Mouse (Mus musculus) midbrain, embryonic 16.5 days (tissue): ENCODE measurements around the gene Rplp2. TPM values are rescaled to one million over a fixed set of nuclear protein-coding genes. Genes with fewer than 3 reads are reported as not detected.

Experiments
- ATAC-seq: fragments of 200-750 bp; cut with Nextera tagmentation; 2 replicates; pipeline ENCODE4 v1.8.0; 2017; ENCODE audit warnings: moderate TSS enrichment
- H3K27ac ChIP-seq: fragments of 300-500 bp; sonication (generic); 2 replicates; pipeline ENCODE4 v1.5.1; 2014; ENCODE audit warnings: mild to moderate bottlenecking, low read length, mixed read lengths
- H3K27me3 ChIP-seq: fragments of 300-500 bp; sonication (generic); 2 replicates; pipeline ENCODE4 v1.6.1; 2014; ENCODE audit warnings: low read depth, low read length, mixed read lengths; ENCODE audit not compliant: control insufficient read depth, insufficient read depth
- H3K36me3 ChIP-seq: fragments of 300-500 bp; sonication (generic); 2 replicates; pipeline ENCODE4 v1.6.1; 2014; ENCODE audit warnings: mild to moderate bottlenecking, low read length, moderate library complexity, mixed read lengths; ENCODE audit not compliant: control insufficient read depth, insufficient read depth
- H3K4me1 ChIP-seq: fragments of 300-500 bp; sonication (generic); 2 replicates; pipeline ENCODE4 v1.6.1; 2014; ENCODE audit warnings: mild to moderate bottlenecking, low read length, mixed read lengths; ENCODE audit not compliant: control insufficient read depth, insufficient read depth
- H3K4me2 ChIP-seq: fragments of 300-500 bp; sonication (generic); 2 replicates; pipeline ENCODE4 v1.6.1; 2014; ENCODE audit warnings: mild to moderate bottlenecking, low read length, mixed read lengths
- H3K4me3 ChIP-seq: fragments of 300-500 bp; sonication (generic); 2 replicates; pipeline ENCODE4 v1.5.1; 2014; ENCODE audit warnings: low read depth, mild to moderate bottlenecking, low read length, moderate library complexity, mixed read lengths
- H3K9ac ChIP-seq: fragments of 300-500 bp; sonication (generic); 2 replicates; pipeline ENCODE4 v1.6.1; 2014; ENCODE audit warnings: low read depth, low read length, mixed read lengths
- H3K9me3 ChIP-seq: fragments of 300-500 bp; sonication (generic); replicated peaks from 2 replicates; pipeline ENCODE4 v1.6.1; 2014; ENCODE audit warnings: mild to moderate bottlenecking, low read length, mixed read lengths; ENCODE audit not compliant: control insufficient read depth, poor library complexity, severe bottlenecking
- WGBS: fragments of 180-500 bp; shearing (Covaris S2); extraction: QIAGEN DNeasy Blood & Tissue Kit; methylation state at CpG from one replicate; pipeline ENCODE4 v1.1.7; 2014; 5-methylcytosine and 5-hydroxymethylcytosine counted together
- polyA plus RNA-seq: library from polyadenylated mRNA; unstranded; fragments of >200 nt; fragmentation: Nextera tagmentation; extraction: Ambion mirVana; gene quantifications from 2 replicates; pipeline ENCODE4 v1.2.1, GENCODE M21; 2015

Gene Rplp2
- polyA plus RNA-seq, 1 experiment from 2014 or later, result 607 TPM

DNA sequence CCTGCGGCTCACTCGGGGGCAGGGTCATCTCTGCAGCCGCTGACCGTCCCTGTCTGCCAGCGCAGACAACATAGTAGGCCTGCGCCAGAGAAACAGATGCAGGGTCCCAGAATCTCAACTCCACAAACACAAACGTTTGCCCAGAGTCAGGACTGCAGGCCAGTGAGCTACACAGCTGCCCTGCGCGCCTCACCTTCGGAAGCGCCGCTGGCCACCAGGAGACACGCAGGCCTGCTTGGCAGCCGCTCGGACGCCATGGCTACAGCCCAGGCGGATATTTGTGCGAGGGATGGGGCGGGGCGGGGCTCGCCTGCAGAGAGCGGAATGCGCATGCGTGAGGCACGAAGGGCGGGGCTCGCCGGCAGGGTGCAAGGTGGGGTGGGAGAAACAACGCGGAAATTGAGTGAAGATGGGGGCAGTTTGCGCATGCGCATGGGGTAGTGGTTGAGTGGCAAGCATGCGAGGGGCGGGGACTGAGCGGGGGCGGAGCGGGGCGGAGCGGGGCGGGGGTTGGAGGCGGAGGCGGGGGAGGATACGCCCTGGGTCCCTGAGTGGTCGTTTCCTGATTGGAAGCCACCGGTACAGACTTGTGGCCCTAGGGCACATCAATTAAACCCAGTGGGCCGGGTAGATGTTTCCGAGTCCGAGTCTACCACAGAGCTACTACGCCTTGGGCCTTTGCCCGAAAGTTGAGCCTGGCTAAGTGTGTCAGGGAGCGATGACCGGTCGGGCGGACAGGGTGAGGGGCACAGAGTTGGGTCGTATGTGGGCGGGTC is 33.2 kb upstream of the Rplp2 start, which contains the start of gene Gatd1:
Gene Gatd1, minus strand, starts transcription at position 328 of the 776 bp plus-strand sequence.
- no peaks in the 10 kb centered on the region for H3K36me3 ChIP-seq
- WGBS, result under 1% methylated on average over 47 of the region's 56 CpGs
- H3K4me2 ChIP-seq, result peak within 1 kb of the TSS; percentile 76
- peak within 1 kb of the TSS; percentile 69 for H3K4me3 ChIP-seq
- no peaks in the 10 kb centered on the region for H3K9me3 ChIP-seq
- peak within 1 kb of the TSS; percentile 90 for H3K27ac ChIP-seq
- H3K9ac ChIP-seq, result peak within 1 kb of the TSS; percentile 90
- ATAC-seq, result peak; percentile 88
- peaks cover 8% of the 10 kb centered on the region for H3K4me1 ChIP-seq
- H3K27me3 ChIP-seq, result no peaks in the 10 kb centered on the region

DNA sequence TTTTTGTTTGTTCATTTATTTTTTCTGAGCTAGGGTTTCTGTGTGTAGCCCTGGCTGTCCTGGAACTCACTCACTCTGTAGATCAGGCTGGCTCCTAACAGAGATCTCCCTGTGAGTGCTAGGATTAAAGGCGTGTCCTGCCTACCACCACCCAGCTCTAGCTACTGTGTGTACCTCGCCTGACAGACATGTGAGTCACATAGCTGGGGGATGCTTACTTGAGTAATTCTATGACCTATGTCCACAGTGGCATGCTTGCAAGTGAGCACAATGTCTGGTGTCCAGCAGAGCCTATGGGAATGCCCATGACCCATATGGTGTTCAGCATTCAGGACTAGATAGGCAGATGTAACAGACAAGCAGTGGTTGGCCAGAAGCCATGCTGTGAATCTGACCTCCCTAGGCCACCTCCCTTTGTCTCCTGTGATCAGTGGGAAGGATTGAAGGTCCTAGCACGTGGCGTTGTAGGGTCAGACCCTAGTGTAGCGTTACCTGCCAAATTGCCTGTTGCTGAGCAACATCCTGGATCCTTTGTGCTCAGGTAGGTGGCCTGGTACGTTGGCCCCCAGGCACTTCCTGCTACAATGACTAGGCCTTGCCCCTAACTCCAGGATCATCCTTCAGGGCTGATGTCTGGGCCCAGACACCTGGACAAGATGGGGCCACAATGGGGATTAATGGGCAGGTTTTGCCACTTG is 30.9 kb upstream of the Rplp2 start:
- no peak for ATAC-seq
- Histone ChIP-seq H3K9me3 (no peaks in the 10 kb centered on the region), H3K9ac (no peak overlapping the region), H3K27me3 (no peaks in the 10 kb centered on the region), H3K27ac (no peak overlapping the region), H3K36me3 (no peaks in the 10 kb centered on the region), H3K4me3 (no peak overlapping the region), H3K4me2 (no peak overlapping the region), H3K4me1 (peaks cover 8% of the 10 kb centered on the region)
- 78% methylated on average over 6 of the region's 6 CpGs for WGBS

DNA sequence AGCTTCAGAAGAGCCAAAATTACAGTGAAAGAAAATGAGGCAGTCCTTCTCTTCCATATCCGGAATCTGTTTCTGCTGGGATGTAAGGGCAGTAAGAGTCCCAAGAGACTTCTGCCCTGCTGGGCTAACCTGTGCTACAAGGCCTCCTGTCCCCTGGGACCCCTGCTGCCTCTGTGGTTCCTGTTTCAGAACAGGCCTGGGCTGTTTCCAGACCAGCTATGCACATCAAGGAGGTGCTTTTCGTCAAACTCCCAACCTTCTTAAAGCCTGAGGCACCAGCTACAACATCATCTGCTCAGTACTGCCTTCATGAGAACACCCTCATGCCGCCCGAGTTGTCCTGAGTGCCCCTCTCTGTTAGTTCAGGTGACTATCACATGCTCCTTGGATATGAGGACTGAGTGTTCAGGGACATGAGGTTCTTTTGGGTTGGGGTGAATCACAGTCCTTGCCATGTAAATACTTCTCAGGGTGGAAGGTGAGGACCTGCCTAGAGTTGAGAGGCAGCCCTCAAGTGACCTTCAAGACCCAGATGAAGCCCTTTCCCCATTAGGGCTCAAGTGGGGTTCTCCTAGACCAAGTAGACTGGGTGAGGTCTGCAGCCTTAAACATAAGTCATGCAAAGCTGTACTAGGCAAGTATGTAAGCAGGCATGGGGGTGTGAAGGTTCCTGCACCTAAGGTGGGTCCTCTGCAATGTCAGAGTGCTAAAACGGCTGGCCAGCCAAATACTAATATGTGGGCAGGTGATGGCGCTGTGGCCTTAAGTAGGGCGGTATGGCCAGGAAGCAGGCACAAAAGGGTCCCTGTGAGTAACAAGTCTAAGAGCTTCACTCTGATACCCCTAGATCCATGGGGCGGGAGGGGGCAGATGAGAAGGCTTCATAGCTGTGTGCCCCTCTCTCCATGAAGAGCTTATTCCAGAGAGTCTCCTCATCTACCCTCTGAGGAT is 29.2 kb upstream of the Rplp2 start:
- WGBS, result 70% methylated on average over 8 of the region's 8 CpGs
- Histone ChIP-seq H3K9ac (no peak overlapping the region), H3K4me2 (no peak overlapping the region), H3K36me3 (no peaks in the 10 kb centered on the region), H3K9me3 (no peaks in the 10 kb centered on the region), H3K27me3 (no peaks in the 10 kb centered on the region; the same call in 1 of the 2 replicates), H3K4me3 (no peak overlapping the region), H3K27ac (no peak overlapping the region), H3K4me1 (peaks cover 5% of the 10 kb centered on the region)
- no peak for ATAC-seq

DNA sequence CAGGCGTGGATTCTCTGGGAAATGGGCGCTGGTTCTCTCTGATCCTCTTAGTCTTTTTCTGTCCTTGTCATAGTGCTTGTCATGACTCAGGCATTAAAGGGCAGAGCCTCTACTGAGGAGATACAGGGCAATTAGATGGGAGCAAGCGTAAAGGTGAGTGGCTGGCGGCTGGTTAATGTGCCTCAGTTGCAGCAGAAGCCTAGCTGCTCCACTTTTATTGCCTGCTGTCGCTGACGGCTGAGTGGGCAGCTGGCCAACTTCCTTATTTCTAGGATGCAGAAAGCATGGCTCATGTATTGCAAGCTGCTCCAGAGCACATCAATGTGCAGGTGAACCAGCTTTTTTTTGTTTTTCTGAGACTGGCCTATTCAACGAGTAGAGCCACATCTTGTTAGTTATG is 28.2 kb upstream of the Rplp2 start:
- Histone ChIP-seq H3K27ac (no peak overlapping the region), H3K4me3 (no peak overlapping the region), H3K4me1 (peaks cover 2% of the 10 kb centered on the region; the same call in 1 of the 2 replicates), H3K36me3 (no peaks in the 10 kb centered on the region), H3K4me2 (no peak overlapping the region), H3K27me3 (no peaks in the 10 kb centered on the region; the same call in 1 of the 2 replicates), H3K9me3 (no peaks in the 10 kb centered on the region), H3K9ac (no peak overlapping the region)
- ATAC-seq, result no peak
- 80% methylated on average over 7 of the region's 7 CpGs for WGBS

DNA sequence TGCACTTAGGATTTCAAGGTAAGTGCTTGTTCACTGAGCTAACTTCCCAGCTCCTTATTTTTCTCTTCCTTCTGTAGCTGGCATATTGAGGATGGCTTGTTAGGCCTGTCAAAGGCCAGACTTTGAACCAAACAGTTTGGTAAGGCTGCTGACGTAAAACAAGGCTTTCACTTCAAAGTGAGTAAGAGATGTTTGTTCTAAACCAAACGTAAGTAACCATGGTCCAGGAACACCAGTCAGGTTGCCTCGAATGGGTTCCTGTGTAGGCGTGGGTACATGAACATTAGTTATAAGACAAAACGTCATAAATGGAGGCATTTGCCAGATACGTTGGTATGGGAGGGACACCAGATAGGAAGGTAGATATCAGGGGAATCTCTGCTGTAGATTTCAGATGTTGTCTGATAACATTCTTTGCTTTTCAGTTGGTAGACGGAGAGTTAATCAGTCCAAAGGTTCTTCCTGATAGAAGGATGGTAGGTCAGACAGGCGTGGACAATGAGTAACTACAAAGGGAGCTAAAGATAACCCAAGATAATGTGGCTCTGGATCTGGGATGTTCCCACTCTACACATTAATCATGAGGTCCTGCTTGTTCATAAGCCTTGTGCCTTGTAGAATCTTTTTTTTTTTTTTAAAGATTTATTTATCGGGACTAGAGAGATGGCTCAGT is 27.0 kb upstream of the Rplp2 start:
- Histone ChIP-seq H3K27ac (no peak overlapping the region), H3K4me2 (no peak overlapping the region), H3K36me3 (no peaks in the 10 kb centered on the region), H3K4me1 (no peaks in the 10 kb centered on the region), H3K27me3 (no peaks in the 10 kb centered on the region; the same call in 1 of the 2 replicates), H3K4me3 (no peak overlapping the region), H3K9ac (no peak overlapping the region), H3K9me3 (no peaks in the 10 kb centered on the region)
- 85% methylated on average over 9 of the region's 9 CpGs for WGBS
- no peak for ATAC-seq

DNA sequence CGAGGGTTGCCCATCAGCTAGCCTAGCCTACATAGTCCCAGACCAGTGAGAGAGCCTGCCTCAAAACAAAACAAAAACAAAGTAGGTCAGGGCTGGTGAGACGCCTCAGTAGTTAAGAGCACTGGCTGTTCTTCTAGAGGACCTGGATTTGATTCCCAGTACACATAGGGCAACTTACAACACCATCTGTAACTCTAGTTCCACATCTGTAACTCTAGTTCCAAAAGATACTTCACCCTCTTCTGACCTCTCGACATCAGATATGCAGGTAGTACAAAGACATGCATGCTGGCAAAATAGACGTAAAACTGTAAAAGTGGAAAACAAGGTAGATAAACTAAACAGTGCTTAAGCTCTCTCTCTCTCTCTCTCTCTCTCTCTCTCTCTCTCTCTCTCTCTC is 23.4 kb upstream of the Rplp2 start:
- Histone ChIP-seq H3K4me3 (no peak overlapping the region), H3K4me2 (no peak overlapping the region), H3K36me3 (peaks cover 14% of the 10 kb centered on the region), H3K27me3 (no peaks in the 10 kb centered on the region; the same call in 1 of the 2 replicates), H3K4me1 (peaks cover 8% of the 10 kb centered on the region), H3K9ac (no peak overlapping the region), H3K27ac (no peak overlapping the region), H3K9me3 (no peaks in the 10 kb centered on the region)
- no peak for ATAC-seq
- WGBS, result 70% methylated on average over 4 of the region's 4 CpGs

DNA sequence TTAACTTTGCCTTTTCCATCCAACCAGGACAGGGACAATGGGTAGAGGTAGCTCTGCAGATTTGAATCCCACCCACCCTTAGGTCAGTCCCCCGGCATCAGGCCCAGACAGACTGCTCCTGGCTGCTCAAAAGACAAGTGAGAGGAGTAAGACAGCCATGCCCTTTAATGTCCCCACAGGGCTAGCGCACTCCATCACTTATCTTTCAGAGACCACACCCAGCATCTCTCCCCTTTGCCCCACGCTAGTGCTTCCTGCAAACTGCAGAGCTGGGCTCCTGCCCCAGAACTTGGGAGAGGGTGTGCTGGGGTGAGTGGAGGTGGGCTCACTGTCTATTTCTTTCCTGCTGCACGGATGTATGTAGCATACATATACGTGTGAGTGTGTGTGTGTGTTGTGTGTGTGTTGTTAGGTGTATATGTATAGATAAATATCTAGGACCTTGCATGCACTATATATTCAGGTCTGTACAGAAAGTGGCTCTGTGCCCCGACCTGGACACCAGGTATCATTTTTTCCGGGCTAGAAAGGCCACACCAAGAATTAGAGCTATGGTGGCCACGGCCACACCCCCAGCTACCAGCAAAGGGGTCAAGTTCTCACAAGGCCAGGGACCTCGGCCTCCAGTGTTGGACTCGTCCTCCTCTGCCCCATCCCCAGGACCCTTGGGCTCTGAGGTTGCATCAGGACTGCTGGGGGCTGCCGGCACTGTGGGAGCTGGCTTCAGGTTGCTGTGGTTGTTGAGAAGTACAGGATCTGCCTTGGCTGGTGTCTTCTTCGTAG is 20.0 kb upstream of the Rplp2 start:
- WGBS, result 90% methylated on average over 12 of the region's 12 CpGs
- no peaks in the 10 kb centered on the region; the same call in 1 of the 2 replicates for H3K27me3 ChIP-seq
- no peak overlapping the region for H3K4me2 ChIP-seq
- peaks cover 32% of the 10 kb centered on the region for H3K36me3 ChIP-seq
- no peaks in the 10 kb centered on the region for H3K9me3 ChIP-seq
- no peak overlapping the region for H3K27ac ChIP-seq
- H3K9ac ChIP-seq, result no peak overlapping the region
- no peak for ATAC-seq
- H3K4me3 ChIP-seq, result no peak overlapping the region
- H3K4me1 ChIP-seq, result peaks cover 13% of the 10 kb centered on the region

DNA sequence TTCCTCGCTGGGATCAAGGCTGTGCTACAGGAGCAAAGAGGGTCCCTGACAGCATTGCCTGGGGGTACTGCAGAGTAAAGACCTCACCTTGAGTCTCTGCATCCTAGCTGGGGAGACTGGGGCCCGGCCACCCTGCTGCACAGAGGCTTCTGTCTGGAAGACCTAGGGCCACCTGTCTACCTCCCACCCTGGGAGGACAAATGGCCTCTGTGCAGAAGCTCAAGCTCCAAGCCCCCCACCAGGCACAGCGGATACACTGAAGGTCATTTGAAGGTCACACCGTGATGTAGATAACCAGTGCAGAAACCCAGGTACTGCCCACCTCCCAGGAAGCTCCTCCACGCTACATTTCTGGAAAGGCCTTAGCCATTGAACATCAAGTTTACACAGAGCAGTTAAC is 18.5 kb upstream of the Rplp2 start:
- Histone ChIP-seq H3K9ac (peak overlapping the region; percentile 86), H3K36me3 (peaks cover 40% of the 10 kb centered on the region)

More for the DNA sequence above, 18.5 kb upstream of the Rplp2 start:
- H3K4me1 ChIP-seq, result peaks cover 24% of the 10 kb centered on the region
- ATAC-seq, result no peak
- peak overlapping the region; percentile 78 for H3K27ac ChIP-seq
- no peaks in the 10 kb centered on the region for H3K9me3 ChIP-seq
- peak overlapping the region; percentile 76 for H3K4me2 ChIP-seq
- peak overlapping the region; percentile 55 for H3K4me3 ChIP-seq
- 59% methylated on average over 5 of the region's 5 CpGs for WGBS
- no peaks in the 10 kb centered on the region for H3K27me3 ChIP-seq
